Mouse (Mus musculus): Measurements from ENCODE around the gene Gm28374. TPM values are rescaled to one million over a fixed set of nuclear protein-coding genes. Genes with fewer than 3 reads are reported as not detected.
A peak's percentile ranks its signal among the peaks of the same experiment; 100 is the strongest.
"Not testable (repeated sequence)": the region's sequence is repeated elsewhere in the genome, so short reads cannot be mapped to it uniquely, and the experiment has no call there.

Gene Gm28374
- total RNA-seq (2021): under 1 TPM; 0.53 to 0.55 TPM

- intact Hi-C loops (cut with DNase I): no loop called here
Observed at GRCm38 (mm10) chr19:6082156-6082555, at the start of gene Gm28374. TSS of gene Gm28374 (minus strand) at chr19:6082256.

DNA sequence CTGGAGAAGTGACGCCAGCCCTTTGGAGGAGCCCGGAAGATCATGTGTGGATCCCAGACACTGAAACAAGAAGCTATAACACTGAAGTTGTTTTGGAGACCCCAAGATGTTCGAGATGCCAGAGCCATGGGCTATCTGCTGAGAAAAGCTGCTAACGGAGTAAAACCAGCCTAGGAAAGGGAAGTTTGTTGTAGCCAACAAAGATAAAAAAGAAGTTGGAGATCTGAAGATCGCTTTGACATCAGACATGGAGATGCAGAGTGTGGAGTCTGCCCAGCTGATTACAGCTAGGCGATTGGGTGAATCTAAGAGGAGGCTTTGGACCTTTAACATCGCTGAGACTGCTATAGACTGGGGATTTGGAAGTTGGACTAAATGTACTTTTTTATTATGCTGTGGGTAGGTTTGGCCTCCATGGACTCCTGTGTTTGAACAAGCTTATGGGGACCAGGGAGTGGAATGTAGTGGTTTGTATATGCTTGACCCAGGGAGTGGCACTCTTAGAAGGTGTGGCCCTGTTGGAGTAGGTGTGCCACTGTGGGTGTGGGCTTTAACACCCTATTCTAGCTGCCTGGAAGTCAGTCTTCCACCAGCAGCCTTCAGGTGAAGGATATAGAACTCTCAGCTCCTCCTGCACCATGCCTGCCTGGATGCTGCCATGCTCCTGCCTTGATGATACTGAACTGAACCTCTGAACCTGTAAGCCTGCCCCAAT, 48.5 kb upstream of the Gm28374 start:
- intact Hi-C loops (cut with DNase I); DNase-seq (ENCODE audit: low spot score in 2 of 2): not testable (repeated sequence)

More at GRCm38 (mm10) chr19:6082156-6082555, at the start of gene Gm28374:
- DNase-seq (ENCODE audit: low spot score in 2 of 2): no peak

DNA sequence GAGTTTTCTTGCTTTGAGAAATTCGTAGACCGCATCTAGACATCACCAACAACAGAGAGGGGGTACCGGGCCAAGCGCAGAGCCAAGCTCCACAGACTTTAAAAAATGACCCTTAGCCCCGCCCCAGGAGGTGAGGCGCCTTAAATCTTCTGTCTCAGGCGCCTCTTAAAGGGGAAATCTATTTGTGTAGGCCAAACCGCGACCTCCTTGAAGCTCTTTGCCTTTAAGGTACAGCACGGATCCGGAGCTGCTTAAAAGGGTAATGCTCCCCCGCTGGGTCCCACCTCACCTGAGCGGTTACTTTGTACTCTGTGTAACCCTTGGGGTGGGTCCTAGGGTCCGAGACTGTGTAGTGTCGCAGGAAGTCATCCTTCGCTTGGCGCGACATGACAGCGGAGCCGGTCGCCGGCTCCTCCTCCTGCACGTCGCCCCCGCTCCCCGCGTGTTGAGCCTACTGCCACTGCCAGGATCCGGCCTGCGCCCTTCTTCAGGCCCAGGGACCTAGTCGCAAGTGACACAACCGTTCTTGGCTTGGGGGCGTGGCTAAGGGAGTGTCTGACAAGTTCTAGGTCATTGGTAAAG, 45.8 kb upstream of the Gm28374 start, which contains the start of gene Snx15:
TSS of gene Snx15 (minus strand) at position 545 of the 582 bp plus-strand sequence.
- DNase-seq (ENCODE audit: low spot score in 2 of 2): peak; percentile 96 to 98
- intact Hi-C loops (cut with DNase I): no loop called here

DNA sequence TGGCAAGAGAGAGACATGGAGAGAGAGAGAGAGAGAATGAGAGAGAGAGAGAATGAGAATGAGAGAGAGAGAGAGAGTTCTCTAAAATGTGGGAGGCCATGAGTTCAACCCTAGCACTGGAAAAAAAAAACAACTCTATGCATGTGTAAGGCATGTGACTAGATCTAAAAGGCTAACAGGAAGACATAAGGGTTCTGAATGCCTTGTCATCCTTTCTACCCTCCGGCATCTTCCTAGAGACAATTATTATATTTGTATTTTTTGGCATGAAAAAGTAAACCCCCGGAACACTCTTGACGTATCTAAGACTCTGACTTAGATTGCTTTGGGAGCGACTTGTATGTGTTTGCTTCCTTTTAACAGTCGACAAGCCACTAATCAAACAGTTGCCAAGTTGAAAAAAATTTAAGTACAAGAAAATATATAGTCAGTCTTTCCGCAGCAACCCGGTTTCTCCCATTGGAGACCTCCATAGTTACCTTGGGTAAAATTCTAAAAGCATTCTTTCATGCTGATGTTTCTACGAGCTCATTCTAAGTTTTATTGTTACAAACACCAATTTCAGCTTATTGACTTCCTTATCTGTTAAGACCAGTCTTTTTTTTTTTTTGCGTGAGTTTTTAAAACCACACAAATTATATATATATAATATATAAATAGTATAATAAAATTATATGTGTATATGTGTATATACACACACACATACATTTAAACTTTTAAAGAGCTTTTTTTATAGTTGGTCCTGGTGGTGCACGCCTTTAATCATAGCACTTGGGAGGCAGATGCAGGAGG, 44.9 kb upstream of the Gm28374 start:
- DNase-seq (ENCODE audit: low spot score in 2 of 2): no peak
- intact Hi-C loops (cut with DNase I): no loop called here

DNA sequence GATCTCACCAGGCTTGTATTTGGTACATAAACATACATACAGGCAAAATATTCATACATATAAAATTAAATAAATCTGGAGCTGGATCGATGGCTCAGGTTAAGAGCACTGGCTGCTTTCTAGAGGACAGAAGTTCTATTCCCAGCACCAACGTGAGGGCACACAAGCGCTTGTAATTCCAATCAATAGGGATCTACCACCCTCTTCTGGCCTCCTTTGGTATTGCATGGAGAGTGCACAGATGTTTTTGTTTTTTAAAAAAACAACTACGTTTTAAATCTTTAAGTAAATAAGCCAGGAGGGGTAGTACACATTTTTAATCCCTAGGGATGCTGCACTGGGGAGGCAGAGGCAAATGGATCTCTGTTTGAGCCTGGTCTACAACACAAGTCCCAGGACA, 44.2 kb upstream of the Gm28374 start:
- intact Hi-C loops (cut with DNase I): no loop called here
- peak in 1 of 2 experiments; percentile 30 for DNase-seq (ENCODE audit: low spot score in 2 of 2)

- no peak for DNase-seq (ENCODE audit: low spot score in 2 of 2)
- intact Hi-C loops (cut with DNase I): no loop called here
Observed at GRCm38 (mm10) chr19:6124898-6125297, 42.8 kb upstream of the Gm28374 start.

DNA sequence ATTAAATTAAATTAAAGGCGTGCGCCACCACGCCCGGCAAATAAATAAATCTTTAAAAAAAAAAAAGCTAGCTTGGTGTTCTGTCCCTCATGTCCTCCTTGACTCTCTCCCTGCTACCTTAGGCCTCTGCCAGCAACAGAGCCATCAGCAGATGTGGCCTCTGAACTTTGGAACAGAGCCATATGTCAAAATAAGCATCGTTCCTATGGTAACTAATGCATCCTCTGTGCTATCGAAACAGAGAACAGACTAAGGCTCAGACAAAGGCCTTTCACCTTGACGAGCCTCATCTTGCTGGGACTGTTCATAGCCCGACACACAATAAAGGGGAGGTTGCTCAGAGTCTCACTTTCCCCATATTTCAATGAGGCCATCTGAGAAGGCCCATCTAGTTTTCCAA, 41.3 kb upstream of the Gm28374 start:
- no peak for DNase-seq (ENCODE audit: low spot score in 2 of 2)
- intact Hi-C loops (cut with DNase I): no loop called here

- intact Hi-C loops (cut with DNase I): no loop called here
- DNase-seq (ENCODE audit: low spot score in 2 of 2): no peak
Observed at GRCm38 (mm10) chr19:6121761-6122160, 39.7 kb upstream of the Gm28374 start.

DNA sequence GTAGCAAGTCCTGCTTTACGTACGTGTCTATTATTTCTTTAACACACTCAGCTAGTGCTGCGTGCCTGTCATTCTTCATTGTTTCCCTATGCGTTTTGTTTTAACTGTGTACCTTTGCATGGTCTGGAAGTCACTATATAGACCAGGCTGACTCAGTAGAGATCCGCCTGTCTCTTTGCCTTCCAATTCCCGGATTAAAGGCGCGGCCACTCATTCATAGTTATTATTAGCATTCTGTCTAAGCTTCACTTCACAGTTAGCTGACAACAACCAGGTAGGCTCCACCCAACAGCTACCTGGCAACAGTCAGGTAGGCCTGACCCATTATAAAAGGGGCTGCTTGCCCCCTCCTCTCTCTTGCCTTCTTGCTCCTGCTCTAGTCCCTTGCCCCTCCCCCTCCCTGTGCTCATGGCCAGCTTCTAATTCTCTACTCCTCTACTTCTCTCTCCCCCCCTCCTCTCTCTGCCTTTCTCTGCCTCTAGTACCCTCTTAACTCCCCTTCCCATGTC, 36.7 kb upstream of the Gm28374 start:
- no peak for DNase-seq (ENCODE audit: low spot score in 2 of 2)
- intact Hi-C loops (cut with DNase I): loop anchor here (1.0 to 5.0 kb wide), 2 partner anchors 33 to 51 kb away; partner anchors contain the start of gene Tm7sf2

- peak; percentile 92 to 96 for DNase-seq (ENCODE audit: low spot score in 2 of 2)
- intact Hi-C loops (cut with DNase I): loop anchor here (1.0 to 5.0 kb wide), 2 partner anchors 33 to 51 kb away; partner anchors contain the start of gene Tm7sf2
Observed at GRCm38 (mm10) chr19:6117986-6118676, 36.1 kb upstream of the Gm28374 start, which contains the start of gene Sac3d1. TSS of gene Sac3d1 (minus strand) at chr19:6118650.

DNA sequence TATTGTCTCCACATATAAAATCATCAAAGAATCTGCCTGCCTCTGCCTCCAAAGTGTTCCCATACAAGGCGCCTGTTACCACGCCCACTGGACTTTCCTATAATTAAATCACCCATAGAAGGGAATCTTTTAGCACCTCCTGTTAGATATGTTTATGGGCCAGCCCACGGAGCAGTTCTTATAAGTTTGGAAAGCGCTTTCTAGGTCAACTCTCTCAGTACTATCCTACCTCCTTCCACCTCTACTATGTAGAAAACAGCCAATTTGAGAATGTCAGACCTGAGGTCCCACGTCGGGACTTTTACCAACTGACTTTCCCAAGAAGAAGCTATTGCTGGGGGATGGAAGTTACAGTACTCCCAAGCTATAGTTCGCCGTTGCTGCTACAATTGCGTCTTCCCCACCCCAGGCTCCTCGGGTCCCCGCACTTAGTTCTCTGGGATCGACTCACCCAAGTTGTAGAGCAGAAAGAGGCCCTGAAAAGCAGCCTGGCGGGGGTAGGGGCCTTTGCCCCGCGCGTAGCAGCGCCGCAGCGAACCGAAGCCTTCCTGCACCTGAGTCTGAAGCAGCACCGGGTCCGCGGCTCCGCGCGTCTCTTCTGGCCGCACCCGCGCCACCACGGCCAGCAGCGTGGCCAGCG, 35.4 kb upstream of the Gm28374 start:
- peak in 1 of 2 experiments; percentile 65 for DNase-seq (ENCODE audit: low spot score in 2 of 2)
- intact Hi-C loops (cut with DNase I): loop anchor here (5.0 kb wide), 1 partner anchor 50 kb away; the partner anchor contains the start of gene Tm7sf2

DNA sequence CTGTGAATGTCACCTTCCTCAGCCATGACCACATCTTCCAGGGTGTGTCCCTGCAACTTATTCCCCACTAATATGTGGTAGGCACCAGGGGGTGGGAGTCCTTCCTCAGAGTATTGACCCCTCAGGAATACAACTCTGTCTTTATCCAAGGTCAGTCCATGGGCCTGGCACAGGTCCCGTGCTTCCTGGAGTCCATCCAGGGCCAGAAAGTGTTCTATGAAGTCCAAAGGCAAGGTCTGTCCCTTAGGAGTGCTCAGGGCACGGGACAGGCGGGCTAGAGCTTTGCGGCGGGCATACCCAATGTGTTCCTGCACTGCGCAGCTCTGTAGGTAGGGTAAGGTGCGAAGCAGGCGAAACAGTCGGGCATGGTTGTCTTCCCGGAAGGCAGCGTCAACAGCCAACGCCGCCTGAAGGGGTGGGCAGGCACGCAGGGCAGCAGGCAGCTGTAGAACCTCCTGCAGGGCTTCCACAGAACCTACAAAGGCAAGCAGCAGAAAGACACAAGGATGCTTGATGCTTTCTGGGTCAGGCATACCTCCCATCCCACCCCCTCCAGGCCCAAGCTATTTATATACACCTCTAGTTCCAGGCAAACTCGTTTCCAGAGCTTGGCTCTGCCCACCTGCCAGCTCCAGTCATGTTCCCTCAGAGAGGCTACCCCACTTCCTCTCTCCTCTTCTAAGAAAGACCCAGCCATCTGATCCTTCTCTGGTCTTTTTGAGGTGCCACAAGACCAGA, 34.2 kb upstream of the Gm28374 start:
- intact Hi-C loops (cut with DNase I): loop anchor here (5.0 kb wide), 1 partner anchor 49 kb away; the partner anchor contains the start of gene Tm7sf2
- peak in 1 of 2 experiments; percentile 60 for DNase-seq (ENCODE audit: low spot score in 2 of 2)

- no peak for DNase-seq (ENCODE audit: low spot score in 2 of 2)
- intact Hi-C loops (cut with DNase I): no loop called here
Observed at GRCm38 (mm10) chr19:6113116-6113515, 31.1 kb upstream of the Gm28374 start.

DNA sequence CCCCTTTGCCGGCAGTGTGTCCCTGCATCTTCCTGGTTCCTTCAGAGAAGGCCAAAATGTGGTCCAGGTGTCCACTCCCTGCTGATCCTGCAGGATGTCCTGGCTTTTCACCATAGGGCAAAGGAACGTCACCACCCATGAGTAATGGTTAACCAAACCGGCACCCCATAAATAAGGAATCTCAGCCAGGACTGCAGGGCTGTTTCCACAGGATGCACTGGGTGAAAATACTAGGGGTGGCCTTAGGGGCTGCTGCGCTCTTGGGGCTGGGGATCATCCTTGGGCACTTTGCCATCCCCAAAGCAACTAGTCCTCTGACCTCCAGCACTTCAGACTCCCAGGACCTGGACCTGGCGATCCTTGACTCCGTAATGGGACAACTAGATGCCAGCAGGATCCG, 23.5 kb upstream of the Gm28374 start, which contains the start of gene Naaladl1:
TSS of gene Naaladl1 (plus strand) at position 197 of the 400 bp plus-strand sequence.
- no peak for DNase-seq (ENCODE audit: low spot score in 2 of 2)
- intact Hi-C loops (cut with DNase I): no loop called here

DNA sequence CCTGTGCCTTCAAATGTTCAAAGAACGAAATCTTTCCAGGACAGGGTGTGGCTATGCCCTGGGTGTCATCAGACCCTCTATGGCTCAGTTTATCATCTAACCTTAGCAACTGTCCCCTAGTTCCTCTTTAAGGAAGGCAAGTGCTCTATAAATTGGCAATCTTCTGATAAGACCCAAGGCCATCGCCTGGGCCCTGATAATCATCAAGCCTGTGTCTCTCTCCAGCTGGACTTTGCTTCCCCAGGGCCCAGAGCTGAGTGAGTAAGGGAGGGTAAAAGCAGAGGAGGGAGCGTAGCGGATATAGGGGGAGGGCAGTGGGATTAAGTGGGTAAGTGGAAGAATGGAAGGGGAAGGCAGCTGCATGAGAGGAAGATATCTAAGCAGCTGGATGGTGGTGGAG, 22.4 kb upstream of the Gm28374 start:
- intact Hi-C loops (cut with DNase I): no loop called here
- DNase-seq (ENCODE audit: low spot score in 2 of 2): no peak

DNA sequence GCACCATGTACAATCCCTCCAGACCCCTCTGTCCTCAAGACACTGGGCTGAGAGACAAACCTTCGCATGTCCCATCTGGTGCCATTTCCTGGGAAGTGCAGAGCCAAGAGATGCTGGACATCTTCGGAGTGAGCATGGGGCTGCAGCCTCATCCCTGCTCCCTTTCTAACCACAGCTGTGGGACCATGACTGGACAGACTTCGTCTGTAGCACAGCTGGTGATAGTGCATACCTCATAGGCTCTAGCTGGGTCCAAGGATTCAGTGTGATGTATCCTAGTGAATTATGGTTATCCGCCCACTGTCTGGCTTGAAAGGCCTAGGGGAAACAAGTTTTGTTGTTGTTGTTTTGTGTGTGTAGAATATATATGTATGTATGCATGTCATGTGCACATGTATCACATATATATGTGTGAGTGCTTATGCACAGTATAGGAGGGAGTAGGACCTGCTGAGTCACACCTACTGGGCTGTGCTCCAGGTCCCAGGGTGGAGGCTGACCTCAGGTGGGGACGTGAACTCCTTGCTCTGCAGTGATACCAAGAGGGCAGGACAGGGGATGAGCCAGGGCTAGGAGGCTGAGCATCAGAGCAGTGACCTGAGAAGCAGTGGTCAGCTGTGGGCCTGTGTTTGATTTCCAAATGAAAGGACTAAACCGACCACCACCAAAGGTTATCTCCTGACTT, 20.3 kb upstream of the Gm28374 start:
- no peak for DNase-seq (ENCODE audit: low spot score in 2 of 2)
- intact Hi-C loops (cut with DNase I): no loop called here

DNA sequence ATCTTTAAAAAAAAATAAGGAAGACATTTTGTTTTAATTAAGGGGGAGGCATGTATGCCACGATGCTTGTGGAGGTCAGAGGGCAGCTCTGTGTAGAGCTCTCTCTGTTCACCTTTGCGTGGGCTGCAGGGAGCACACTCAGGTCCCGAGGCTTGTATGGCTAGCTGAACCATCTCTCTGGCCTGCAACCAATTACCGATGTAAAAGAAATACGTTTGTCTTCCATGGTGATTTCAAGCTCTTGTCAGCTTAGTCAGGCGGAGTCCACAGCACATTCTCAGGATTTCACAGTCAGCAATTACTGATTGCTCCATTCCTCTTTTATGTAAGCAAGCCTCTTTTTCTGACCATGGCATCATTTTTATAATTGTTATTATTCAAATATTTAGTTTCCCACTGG, 19.1 kb upstream of the Gm28374 start:
- no peak for DNase-seq (ENCODE audit: low spot score in 2 of 2)
- intact Hi-C loops (cut with DNase I): no loop called here

DNA sequence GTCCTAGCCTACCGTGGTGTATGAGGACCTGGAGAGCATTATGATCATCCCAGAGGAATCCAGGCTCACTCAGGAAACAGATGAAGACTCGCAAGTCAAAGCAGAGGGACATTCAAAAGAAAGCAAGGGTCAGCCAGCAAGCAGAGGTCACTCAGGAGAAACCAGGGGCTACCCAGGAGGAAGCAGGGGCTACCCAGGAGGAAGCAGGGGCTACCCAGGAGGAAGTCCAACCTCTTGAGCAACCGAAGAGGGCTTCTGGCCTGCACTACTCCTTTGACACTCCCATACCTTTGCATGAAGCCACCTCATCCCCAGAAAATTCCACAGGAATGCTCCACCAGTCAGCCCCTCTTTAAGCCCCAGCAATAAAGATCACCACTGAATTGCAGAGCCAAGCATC, 15.8 kb upstream of the Gm28374 start:
- intact Hi-C loops (cut with DNase I): no loop called here
- DNase-seq (ENCODE audit: low spot score in 2 of 2): no peak
